Mouse (Mus musculus): ENCODE data around the gene Acss2.

- TF ChIP-seq CTCF (IDR thresholded peaks at IDR 0.05) (no peak), EP300 (IDR thresholded peaks at IDR 0.05) (no peak)
Observed at GRCm38 (mm10) chr2:155582996-155583395, 65.2 kb downstream of the Acss2 start.

All from lung, postnatal 0 days (tissue).